Mouse (Mus musculus) left cerebral cortex, adult 6 months (tissue): ENCODE results near the gene Cdr2. TPM values are rescaled to one million over a fixed set of nuclear protein-coding genes. Genes with fewer than 3 reads are reported as not detected.

Experiments used
- long read RNA-seq, 2 experiments: library from polyadenylated mRNA; unstranded; transcript quantifications; one replicate each; pipeline ENCODE4 v2.0.0; 2019 to 2020
- polyA plus RNA-seq: library from polyadenylated mRNA; unstranded; fragments of <200 nt; fragmentation: Nextera tagmentation; gene quantifications from 2 replicates; pipeline ENCODE4 v1.2.3, GENCODE M21; 2021

The Cdr2 gene
- polyA plus RNA-seq, result 1.4 and 6.2 TPM in 2 replicates
- long read RNA-seq, experiment 1, partial matches to known transcripts, result 1 of 3 reads
- long read RNA-seq, experiment 1, other reads (novel, unspliced or antisense), result 1 of 3 reads
- long read RNA-seq, experiment 2, partial matches to known transcripts, result 0 of 5 reads
- long read RNA-seq, experiment 2, other reads (novel, unspliced or antisense), result 5 of 5 reads

DNA sequence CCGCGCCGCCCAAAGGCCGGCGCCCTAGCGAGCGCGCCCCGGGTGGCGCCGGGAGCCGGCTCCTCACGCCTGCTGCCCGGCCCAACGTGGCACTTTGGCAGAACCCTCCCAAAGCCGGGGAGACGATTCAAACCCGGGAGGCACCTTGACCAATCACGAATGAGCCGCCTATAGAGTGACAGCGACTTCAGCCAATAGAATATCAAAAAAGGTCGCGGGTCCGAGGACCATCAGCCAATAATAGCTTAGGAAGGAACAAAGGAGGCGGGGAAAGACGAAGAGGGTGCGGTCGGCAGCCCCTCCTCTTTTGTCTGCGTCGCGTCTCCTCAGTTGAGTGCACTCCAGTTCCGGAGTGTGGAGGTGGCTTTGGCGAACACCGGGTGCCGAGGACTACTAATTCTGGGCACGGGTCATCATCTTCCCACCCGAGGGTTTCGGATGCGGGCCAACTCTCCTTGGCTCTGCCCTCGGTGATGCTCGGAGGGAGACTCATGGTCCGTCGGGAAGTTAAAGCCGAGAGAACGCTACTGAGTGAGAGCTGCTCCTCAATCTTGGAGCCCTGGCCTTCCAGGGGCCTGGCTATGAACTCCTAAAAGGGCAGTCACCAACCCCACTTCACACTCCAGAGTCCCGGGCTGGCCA, at the start of gene Cdr2, which contains the start of gene Mfsd13b:
TSS of gene Cdr2 (minus strand) at position 113 of the 642 bp plus-strand sequence.
TSS of gene Mfsd13b (plus strand) at position 310 of the 642 bp plus-strand sequence.

DNA sequence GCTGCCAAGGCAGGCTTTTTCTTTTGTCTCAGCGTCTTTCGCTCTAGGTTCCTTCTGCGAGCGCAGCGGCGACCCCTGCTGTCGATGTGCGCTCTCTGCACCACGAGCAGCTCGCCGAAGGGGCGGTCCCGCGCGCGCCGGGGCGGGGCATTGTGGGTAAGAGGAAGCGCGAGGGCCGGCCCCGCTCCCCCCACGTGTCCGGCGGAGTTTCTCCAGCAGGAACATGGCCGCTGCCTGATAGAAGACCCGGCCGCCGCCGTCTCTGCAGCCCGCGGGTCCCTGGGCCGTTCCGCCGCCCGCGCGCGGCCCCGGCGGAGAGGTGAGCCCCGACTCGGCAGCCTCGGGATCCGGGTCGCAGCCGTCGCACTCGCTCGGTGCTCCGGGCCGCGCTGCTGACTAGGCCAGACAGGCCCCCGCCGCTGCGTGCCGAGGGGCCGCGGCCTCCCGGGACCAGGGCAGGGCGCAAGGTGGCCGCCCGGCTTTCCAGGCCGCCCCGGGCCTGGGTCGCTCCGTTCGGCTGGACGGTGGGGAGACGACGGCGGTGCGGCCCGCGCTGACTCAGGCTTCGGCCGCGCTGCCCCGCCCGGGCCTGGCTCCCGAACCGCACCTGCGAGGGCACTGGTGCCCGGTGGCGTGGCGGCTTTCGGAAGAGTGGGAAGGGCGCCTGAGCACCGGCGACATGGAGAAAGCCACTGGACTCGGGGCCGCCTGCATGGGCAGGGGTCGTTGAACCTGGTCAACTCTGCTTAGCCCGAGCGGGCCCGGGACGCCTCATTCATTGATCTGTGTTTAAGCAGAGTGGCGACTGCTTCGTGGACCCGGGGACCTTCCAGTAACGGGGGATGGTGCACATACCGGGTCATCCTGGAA, 64.3 kb downstream of the Cdr2 start, which contains the start of gene Polr3e:
TSS of gene Polr3e (plus strand) at position 153 of the 870 bp plus-strand sequence.

Other genes starting within 250 kb of the Cdr2 start
- 2.0 and 2.7 TPM in 2 replicates for gene Vwa3a, start 243.0 kb downstream of the Cdr2 start, polyA plus RNA-seq
- not detected in 2 replicates for gene Gm5737, start 169.9 kb downstream of the Cdr2 start, polyA plus RNA-seq
- gene Eef2k, start 139.5 kb downstream of the Cdr2 start, polyA plus RNA-seq, result 5.5 and 7.2 TPM in 2 replicates
- gene Polr3e, start 64.6 kb downstream of the Cdr2 start, polyA plus RNA-seq, result 15.2 and 16.5 TPM in 2 replicates
- gene Mfsd13b, start 197 bp upstream of the Cdr2 start, polyA plus RNA-seq, result 0.88 and 1.2 TPM in 2 replicates
- gene Mettl9, start 52.1 kb upstream of the Cdr2 start, polyA plus RNA-seq, result 68.2 and 104 TPM in 2 replicates
- gene Igsf6, start 92.3 kb upstream of the Cdr2 start, polyA plus RNA-seq, result 0.67 and 0.93 TPM in 2 replicates
- gene Otoa, start 99.3 kb upstream of the Cdr2 start, polyA plus RNA-seq, result 0.03 TPM in 1 of 2 replicates, not detected in the other